Mouse (Mus musculus) neutrophil, adult 65 days (primary cell): Measurements from ENCODE around the gene Tox4. TPM values are rescaled to one million over a fixed set of nuclear protein-coding genes. Genes with fewer than 3 reads are reported as not detected.

Source experiments
- total RNA-seq: library from RNA; stranded (reverse); gene quantifications from 2 replicates; pipeline ENCODE4 v1.2.4, GENCODE M21; 2023

Gene Tox4
- total RNA-seq = 144 and 159 TPM in 2 replicates

DNA sequence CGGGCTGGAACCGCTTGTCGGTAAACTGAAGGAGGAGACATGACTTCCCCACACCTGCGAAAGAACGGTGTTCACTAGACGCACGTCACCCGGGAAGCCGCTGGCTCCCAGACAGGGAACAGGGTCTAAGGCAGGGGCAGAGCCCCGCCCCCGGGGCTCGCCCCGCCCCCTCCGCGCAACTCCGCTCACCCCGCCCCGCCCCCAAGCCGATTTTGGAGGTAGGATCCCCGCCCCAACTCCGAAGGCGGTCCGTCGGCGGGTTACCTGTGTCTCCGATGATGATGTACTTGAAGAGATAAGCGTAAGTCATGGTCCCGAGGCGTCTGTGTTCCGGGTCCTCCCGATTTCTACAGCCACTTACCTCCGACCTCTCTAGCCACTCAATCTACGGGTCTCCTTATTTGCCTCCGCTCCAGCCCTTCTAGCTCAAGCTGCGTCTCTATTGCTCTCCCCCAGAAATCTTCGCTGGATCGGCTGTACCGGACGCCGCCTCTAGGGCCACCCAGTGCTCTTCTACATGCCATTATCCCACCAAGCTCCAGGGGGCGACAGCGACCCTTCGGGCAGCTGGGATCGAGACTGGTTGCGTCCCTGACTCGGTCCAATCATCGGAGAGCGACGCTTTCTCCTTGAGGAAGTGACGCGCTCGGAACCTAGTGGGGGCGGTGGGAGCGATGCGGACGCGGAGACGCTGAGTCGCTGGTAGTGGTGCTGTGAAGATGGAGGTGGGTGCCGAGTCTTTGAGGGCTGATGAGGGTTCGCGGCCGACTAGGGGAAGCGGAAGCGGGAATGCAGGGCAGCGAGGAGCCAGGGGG is at the start of gene Tox4, which contains the start of gene Rab2b:
Tox4 (plus strand) TSS at position 215 of the 815 bp plus-strand sequence.
Rab2b (minus strand) TSS at position 614 of the 815 bp plus-strand sequence.

DNA sequence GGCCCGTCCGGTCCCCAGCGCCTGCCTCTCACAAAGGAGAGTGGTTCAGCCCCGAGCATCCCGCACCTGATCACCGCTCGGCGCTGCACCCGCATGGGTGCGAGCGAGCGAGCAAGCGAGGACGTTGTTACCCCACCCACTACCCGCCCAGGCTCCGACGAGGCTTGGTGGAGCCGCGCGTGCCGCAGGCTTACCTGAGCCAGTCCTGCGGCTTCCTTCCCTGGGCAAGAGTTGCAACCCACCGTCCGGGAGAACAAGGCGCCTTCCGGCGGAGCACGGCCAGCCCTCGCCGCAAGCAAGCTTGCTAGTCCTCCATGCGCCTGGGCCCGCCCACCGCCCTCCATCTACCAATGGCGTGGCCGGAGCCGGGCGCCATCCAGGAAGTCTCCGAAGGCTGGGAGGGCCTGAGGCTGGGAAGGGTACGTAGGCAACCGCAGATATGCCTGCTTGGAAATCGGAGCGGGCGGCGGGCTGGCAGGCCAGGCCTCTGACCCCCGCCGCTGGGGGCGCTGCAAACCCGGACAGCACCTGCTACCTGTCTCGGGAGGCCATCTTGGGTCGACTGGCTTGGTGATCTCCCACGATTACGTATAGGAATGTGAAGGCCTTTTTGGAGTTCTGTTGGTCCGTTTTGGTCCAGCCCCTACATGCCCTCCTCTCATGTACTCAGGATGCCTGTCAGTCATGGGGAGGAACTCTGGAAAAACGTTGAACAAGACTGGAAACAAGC is 21.3 kb upstream of the Tox4 start, which contains the start of gene Chd8:
Chd8 (minus strand) TSS at position 297 of the 730 bp plus-strand sequence.

GRCm38 (mm10) chr14:52304644-52305271 is 25.8 kb downstream of the Tox4 start, which contains the start of gene Mettl3:
Gene Mettl3 (minus strand): TSS chr14:52305128.

GRCm38 (mm10) chr14:52327910-52328812 is 49.2 kb downstream of the Tox4 start, which contains the start of gene Sall2:
Gene Sall2 (minus strand): TSS chr14:52328762.

Other genes with a start within 250 kb of the Tox4 start
- not detected in 2 replicates for gene Olfr221, start 236.7 kb upstream of the Tox4 start, total RNA-seq
- gene Hnrnpc, start 175.1 kb upstream of the Tox4 start, total RNA-seq = 337 and 371 TPM in 2 replicates
- gene Rpgrip1, start 168.4 kb upstream of the Tox4 start, total RNA-seq = 0.69 and 1.1 TPM in 2 replicates
- gene Supt16, start 81.7 kb upstream of the Tox4 start, total RNA-seq = 37.8 and 48.3 TPM in 2 replicates
- 114 and 132 TPM in 2 replicates for gene Chd8, start 21.4 kb upstream of the Tox4 start, total RNA-seq
- gene Rab2b, start 399 bp downstream of the Tox4 start, total RNA-seq = 4.1 and 6.4 TPM in 2 replicates
- 15.2 and 18.1 TPM in 2 replicates for gene Mettl3, start 26.0 kb downstream of the Tox4 start, total RNA-seq
- 0.54 TPM in 2 replicates for gene Sall2, start 49.6 kb downstream of the Tox4 start, total RNA-seq
- not detected in 2 replicates for gene Olfr1513, start 77.3 kb downstream of the Tox4 start, total RNA-seq
- gene Olfr1512, start 100.0 kb downstream of the Tox4 start, total RNA-seq = not detected in 2 replicates
- gene Olfr1511, start 118.2 kb downstream of the Tox4 start, total RNA-seq = not detected in 2 replicates
- gene Olfr1510, start 135.2 kb downstream of the Tox4 start, total RNA-seq = not detected in 2 replicates
- not detected in 2 replicates for gene Olfr1509, start 163.8 kb downstream of the Tox4 start, total RNA-seq
- not detected in 2 replicates for gene Olfr1508, start 188.3 kb downstream of the Tox4 start, total RNA-seq
- not detected in 2 replicates for gene Olfr1507, start 216.6 kb downstream of the Tox4 start, total RNA-seq